Mouse (Mus musculus) midbrain, embryonic 13.5 days (tissue): ENCODE measurements around the gene Cops7b. TPM values are rescaled to one million over a fixed set of nuclear protein-coding genes. Genes with fewer than 3 reads are reported as not detected.

Source experiments
- ATAC-seq: fragments of 200-750 bp; cut with Nextera tagmentation; 2 replicates; pipeline ENCODE4 v1.8.0; 2017; ENCODE audit warnings: mild to moderate bottlenecking, moderate TSS enrichment, moderate library complexity
- H3K27ac ChIP-seq: fragments of 300-500 bp; sonication (generic); 2 replicates; pipeline ENCODE4 v1.5.1; 2015; ENCODE audit warnings: inconsistent platforms, mild to moderate bottlenecking, moderate library complexity
- H3K27me3 ChIP-seq: fragments of 300-500 bp; sonication (generic); 2 replicates; pipeline ENCODE4 v1.6.1; 2015; ENCODE audit warnings: mild to moderate bottlenecking, inconsistent platforms
- H3K36me3 ChIP-seq: fragments of 300-500 bp; sonication (generic); 2 replicates; pipeline ENCODE4 v1.6.1; 2015; ENCODE audit warnings: mild to moderate bottlenecking, inconsistent platforms
- H3K4me1 ChIP-seq: fragments of 300-500 bp; sonication (generic); replicated peaks from 2 replicates; pipeline ENCODE4 v1.6.1; 2015; ENCODE audit warnings: inconsistent platforms
- H3K4me2 ChIP-seq: fragments of 300-500 bp; sonication (generic); replicated peaks from 2 replicates; pipeline ENCODE4 v1.6.1; 2015; ENCODE audit warnings: moderate library complexity, mild to moderate bottlenecking, inconsistent platforms
- H3K4me3 ChIP-seq: fragments of 300-500 bp; sonication (generic); replicated peaks from 2 replicates; pipeline ENCODE4 v1.5.1; 2015; ENCODE audit warnings: mild to moderate bottlenecking, inconsistent platforms
- H3K9ac ChIP-seq: fragments of 300-500 bp; sonication (generic); replicated peaks from 2 replicates; pipeline ENCODE4 v1.6.1; 2015; ENCODE audit warnings: mild to moderate bottlenecking, inconsistent platforms
- H3K9me3 ChIP-seq: fragments of 300-500 bp; sonication (generic); 2 replicates; pipeline ENCODE4 v1.6.1; 2016; ENCODE audit warnings: mild to moderate bottlenecking, inconsistent platforms
- WGBS: fragments of 180-500 bp; shearing (Covaris S2); methylation state at CpG from one replicate; pipeline ENCODE4 v1.1.7; 2015; 5-methylcytosine and 5-hydroxymethylcytosine counted together
- polyA plus RNA-seq: library from polyadenylated mRNA; unstranded; fragments of >200 nt; fragmentation: Nextera tagmentation; extraction: Ambion mirVana; gene quantifications from 2 replicates; pipeline ENCODE4 v1.2.1, GENCODE M21; 2015

Cops7b gene
- polyA plus RNA-seq, 1 experiment from 2014 or later = 70.2 TPM

DNA sequence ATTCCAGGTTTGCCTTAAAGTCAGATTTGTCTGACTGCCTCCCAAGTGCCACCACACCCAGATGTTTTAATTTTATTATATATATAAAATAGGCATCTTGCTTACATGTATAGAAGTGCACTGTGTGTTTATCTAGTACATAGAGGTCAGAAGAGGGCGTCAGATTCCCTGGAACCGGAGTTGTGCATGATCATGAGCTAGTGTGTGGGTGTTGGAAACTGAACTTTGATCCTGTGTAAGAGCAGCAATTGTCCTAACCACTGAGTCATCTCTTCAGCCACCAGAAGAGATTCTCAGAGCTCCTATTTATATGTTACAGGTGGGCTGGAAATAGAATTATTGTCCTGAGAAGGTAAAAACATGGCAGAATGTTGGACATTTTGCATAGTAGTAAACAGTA lies 17.4 kb downstream of the Cops7b start:
- ATAC-seq = no peak
- H3K36me3 ChIP-seq = peaks cover 82% of the 10 kb centered on the region
- WGBS = 83% methylated on average over 2 of the region's 2 CpGs

DNA sequence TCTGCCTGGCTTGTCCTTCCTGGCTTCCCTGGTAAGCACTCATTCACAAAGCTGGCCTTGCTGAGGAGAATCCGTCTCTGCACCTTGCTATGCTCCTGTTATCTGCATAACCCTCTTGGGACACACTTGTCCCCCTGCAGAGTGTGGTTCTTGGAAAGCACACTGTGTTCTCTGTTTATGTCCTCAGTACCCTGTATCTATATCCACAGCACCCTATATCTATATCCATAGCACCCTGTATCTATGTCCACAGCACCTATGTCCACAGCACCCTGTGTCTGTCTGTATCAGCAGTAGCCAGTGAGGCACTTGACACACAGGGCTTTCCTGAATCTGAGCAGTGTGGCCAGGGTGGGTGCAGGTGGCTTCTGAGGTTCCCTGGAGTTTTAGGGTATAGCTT lies 28.2 kb downstream of the Cops7b start:
- ATAC-seq = no peak
- H3K4me2 ChIP-seq = no peak overlapping the region
- 75% methylated on average over 1 of the region's 1 CpGs for WGBS

More for the DNA sequence above, 17.4 kb downstream of the Cops7b start:
- H3K27me3 ChIP-seq = no peaks in the 10 kb centered on the region
- H3K4me3 ChIP-seq = no peak overlapping the region
- no peak overlapping the region for H3K4me2 ChIP-seq
- H3K27ac ChIP-seq = no peak overlapping the region
- H3K9me3 ChIP-seq = no peaks in the 10 kb centered on the region
- no peak overlapping the region for H3K9ac ChIP-seq
- no peaks in the 10 kb centered on the region for H3K4me1 ChIP-seq

GRCm38 (mm10) chr1:86612081-86612480 lies 29.4 kb downstream of the Cops7b start:
- Histone ChIP-seq H3K9ac (no peak overlapping the region), H3K9me3 (no peaks in the 10 kb centered on the region), H3K4me1 (no peaks in the 10 kb centered on the region), H3K36me3 (peaks cover 36% of the 10 kb centered on the region), H3K27ac (no peak overlapping the region), H3K4me3 (no peak overlapping the region), H3K27me3 (no peaks in the 10 kb centered on the region), H3K4me2 (no peak overlapping the region)
- 77% methylated on average over 1 of the region's 1 CpGs for WGBS
- no peak for ATAC-seq

More for the DNA sequence above, 28.2 kb downstream of the Cops7b start:
- Histone ChIP-seq H3K27me3 (no peaks in the 10 kb centered on the region), H3K9ac (no peak overlapping the region), H3K4me3 (no peak overlapping the region), H3K9me3 (no peaks in the 10 kb centered on the region), H3K27ac (no peak overlapping the region), H3K4me1 (no peaks in the 10 kb centered on the region), H3K36me3 (peaks cover 44% of the 10 kb centered on the region)

DNA sequence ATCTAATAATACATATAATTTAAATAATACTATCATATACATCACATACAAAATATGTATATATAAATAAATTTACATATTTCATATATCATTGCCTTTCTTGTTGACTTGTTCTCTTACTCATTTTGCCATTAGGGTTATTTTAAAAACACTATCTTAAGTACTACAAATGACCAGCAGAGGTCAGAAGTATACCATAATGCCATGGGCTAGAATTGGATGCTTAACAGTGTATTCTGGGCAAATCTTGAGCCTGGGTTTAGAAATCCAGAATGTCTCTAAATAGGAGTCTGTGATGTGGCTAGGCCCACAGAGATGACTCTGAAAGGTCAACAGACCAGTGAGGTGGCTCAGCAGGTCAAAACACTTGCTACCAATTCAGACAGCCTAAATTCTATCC lies 31.6 kb downstream of the Cops7b start:
- no peaks in the 10 kb centered on the region for H3K4me1 ChIP-seq
- H3K27me3 ChIP-seq = no peaks in the 10 kb centered on the region
- peaks cover 22% of the 10 kb centered on the region for H3K36me3 ChIP-seq
- ATAC-seq = peak; percentile 48; the same call in 1 of the 2 replicates
- no peak overlapping the region for H3K4me2 ChIP-seq
- no peaks in the 10 kb centered on the region for H3K9me3 ChIP-seq
- H3K9ac ChIP-seq = no peak overlapping the region
- no peak overlapping the region for H3K27ac ChIP-seq
- no peak overlapping the region for H3K4me3 ChIP-seq

- no peaks in the 10 kb centered on the region for H3K9me3 ChIP-seq
- H3K4me3 ChIP-seq = no peak overlapping the region
- no peaks in the 10 kb centered on the region for H3K36me3 ChIP-seq
- no peak overlapping the region for H3K9ac ChIP-seq
- WGBS = 60% methylated on average over 10 of the region's 10 CpGs
- no peak overlapping the region for H3K27ac ChIP-seq
- no peaks in the 10 kb centered on the region for H3K27me3 ChIP-seq
- H3K4me2 ChIP-seq = no peak overlapping the region
- ATAC-seq = no peak
- H3K4me1 ChIP-seq = no peaks in the 10 kb centered on the region
Measured at GRCm38 (mm10) chr1:86618454-86619125, 35.9 kb downstream of the Cops7b start.

GRCm38 (mm10) chr1:86622296-86622695 lies 39.6 kb downstream of the Cops7b start:
- H3K9ac ChIP-seq = no peak overlapping the region
- H3K36me3 ChIP-seq = no peaks in the 10 kb centered on the region
- no peaks in the 10 kb centered on the region for H3K4me1 ChIP-seq
- WGBS = 63% methylated on average over 2 of the region's 2 CpGs
- no peak overlapping the region for H3K4me3 ChIP-seq
- H3K27me3 ChIP-seq = no peaks in the 10 kb centered on the region
- H3K9me3 ChIP-seq = no peaks in the 10 kb centered on the region
- no peak overlapping the region for H3K27ac ChIP-seq
- no peak overlapping the region for H3K4me2 ChIP-seq
- no peak for ATAC-seq

GRCm38 (mm10) chr1:86623001-86624000 lies 40.6 kb downstream of the Cops7b start:
- ATAC-seq = no peak
- no peaks in the 10 kb centered on the region for H3K27me3 ChIP-seq
- H3K4me1 ChIP-seq = no peaks in the 10 kb centered on the region
- no peak overlapping the region for H3K9ac ChIP-seq
- no peak overlapping the region for H3K4me3 ChIP-seq
- 72% methylated on average over 16 of the region's 16 CpGs for WGBS
- no peaks in the 10 kb centered on the region for H3K9me3 ChIP-seq
- no peak overlapping the region for H3K27ac ChIP-seq
- no peak overlapping the region for H3K4me2 ChIP-seq
- no peaks in the 10 kb centered on the region for H3K36me3 ChIP-seq

DNA sequence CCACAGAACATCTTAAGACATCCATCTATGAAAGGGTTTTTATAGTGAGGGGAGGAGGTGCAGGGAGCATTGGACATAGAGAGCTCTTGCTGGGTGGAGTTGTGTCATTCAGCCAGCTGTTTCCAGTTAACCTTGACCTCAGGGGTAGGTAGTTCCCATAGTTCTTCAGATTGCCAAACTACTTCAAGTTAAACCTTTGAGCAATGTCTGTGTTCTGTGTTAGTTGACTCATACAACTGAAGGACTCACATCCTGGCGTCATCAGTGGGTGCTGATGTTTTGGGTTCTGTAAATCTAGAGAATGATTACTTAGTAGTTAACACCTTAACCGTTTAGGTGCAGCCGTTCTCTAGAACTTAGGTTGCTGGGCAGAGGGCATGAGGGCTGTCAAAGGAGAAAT lies 45.6 kb downstream of the Cops7b start:
- no peak overlapping the region for H3K4me2 ChIP-seq
- no peak overlapping the region for H3K4me3 ChIP-seq
- H3K27ac ChIP-seq = no peak overlapping the region
- ATAC-seq = no peak
- 94% methylated on average over 3 of the region's 3 CpGs for WGBS
- H3K4me1 ChIP-seq = no peaks in the 10 kb centered on the region; the same call in 1 of the 2 replicates
- no peaks in the 10 kb centered on the region for H3K9me3 ChIP-seq
- no peak overlapping the region for H3K9ac ChIP-seq
- no peaks in the 10 kb centered on the region for H3K27me3 ChIP-seq
- no peaks in the 10 kb centered on the region for H3K36me3 ChIP-seq

DNA sequence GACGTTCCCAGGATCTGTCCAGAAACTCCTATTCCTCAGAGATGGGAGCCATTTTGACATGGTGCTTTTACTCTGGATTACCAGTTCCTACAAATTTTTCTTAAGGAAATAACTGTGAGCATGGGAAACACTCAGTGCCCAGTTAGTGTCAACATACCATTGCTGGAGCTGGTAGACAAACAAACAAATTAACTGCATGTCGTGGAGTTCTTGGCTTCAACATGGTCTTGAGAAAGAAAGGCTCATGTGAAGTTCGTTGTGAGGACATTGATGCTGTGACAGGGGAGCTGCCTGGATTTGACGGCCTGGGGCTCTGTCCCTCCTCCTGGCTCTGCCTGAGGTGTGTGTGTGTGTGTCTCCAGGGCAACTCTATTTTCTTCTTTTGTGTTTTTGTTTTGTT lies 47.2 kb downstream of the Cops7b start:
- 56% methylated on average over 4 of the region's 4 CpGs for WGBS
- Histone ChIP-seq H3K9me3 (no peaks in the 10 kb centered on the region), H3K4me2 (no peak overlapping the region), H3K36me3 (no peaks in the 10 kb centered on the region), H3K27me3 (no peaks in the 10 kb centered on the region), H3K27ac (no peak overlapping the region), H3K4me1 (peaks cover 8% of the 10 kb centered on the region), H3K9ac (no peak overlapping the region), H3K4me3 (no peak overlapping the region)
- no peak for ATAC-seq

DNA sequence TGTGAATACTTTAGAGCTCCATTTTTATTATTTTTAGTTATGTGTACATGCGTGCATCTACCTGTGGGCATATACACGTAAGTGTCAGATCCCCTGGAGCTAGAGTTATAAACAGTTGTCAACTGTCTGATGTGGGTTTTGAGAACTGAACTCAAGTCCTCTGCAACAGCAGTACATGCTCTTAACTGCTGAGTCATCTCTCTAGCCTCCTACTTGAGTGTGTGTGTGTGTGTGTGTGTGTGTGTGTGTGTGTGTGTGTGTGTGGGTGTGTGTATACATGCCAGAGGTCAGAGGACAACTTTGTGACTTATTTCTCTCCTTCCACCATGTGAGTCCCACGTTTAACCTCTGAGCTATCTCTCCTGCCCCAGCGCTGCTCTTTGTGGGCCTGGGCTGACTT lies 47.8 kb downstream of the Cops7b start:
- Histone ChIP-seq H3K4me3 (no peak overlapping the region), H3K9ac (no peak overlapping the region), H3K27me3 (no peaks in the 10 kb centered on the region), H3K36me3 (no peaks in the 10 kb centered on the region), H3K9me3 (no peaks in the 10 kb centered on the region), H3K4me1 (peaks cover 8% of the 10 kb centered on the region), H3K27ac (no peak overlapping the region), H3K4me2 (no peak overlapping the region)
- ATAC-seq = no peak
- WGBS = 81% methylated on average over 4 of the region's 4 CpGs

DNA sequence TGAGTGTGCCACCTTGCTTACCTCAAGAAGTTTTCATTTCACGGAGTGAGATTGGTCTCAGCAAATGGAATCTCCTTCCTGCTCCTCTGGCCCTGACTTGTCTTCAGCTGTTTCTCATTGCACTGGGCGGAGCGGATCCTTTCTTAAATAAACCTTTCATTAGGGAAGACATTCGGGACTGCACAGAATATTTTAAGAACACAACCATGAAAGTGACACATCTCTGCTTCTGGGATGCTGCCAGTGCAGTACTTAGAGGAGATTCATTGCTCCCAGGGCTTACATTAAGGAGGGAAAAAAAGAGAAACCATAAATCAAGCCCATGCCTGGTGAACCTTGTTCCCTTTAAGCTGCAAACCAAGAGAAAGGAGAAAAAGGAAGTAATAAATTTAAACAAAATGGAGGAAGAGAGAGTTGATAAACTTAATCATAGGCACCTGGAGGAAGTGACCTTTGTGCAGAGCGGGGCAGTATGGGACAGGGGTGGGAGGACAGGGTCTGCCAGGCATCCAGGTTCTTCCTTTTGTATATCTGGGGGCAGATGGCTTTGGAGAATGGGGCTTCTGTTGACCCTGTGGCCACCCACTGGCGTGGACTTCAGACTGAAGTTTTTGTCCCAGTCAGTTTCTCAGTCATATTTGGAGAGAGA lies 50.2 kb downstream of the Cops7b start:
- Histone ChIP-seq H3K9ac (no peak overlapping the region), H3K36me3 (no peaks in the 10 kb centered on the region), H3K4me2 (no peak overlapping the region), H3K4me3 (no peak overlapping the region), H3K27ac (no peak overlapping the region), H3K27me3 (no peaks in the 10 kb centered on the region), H3K9me3 (no peaks in the 10 kb centered on the region), H3K4me1 (peaks cover 8% of the 10 kb centered on the region)
- ATAC-seq = no peak
- WGBS = 73% methylated on average over 6 of the region's 6 CpGs

GRCm38 (mm10) chr1:86633434-86633833 lies 50.7 kb downstream of the Cops7b start:
- Histone ChIP-seq H3K27me3 (no peaks in the 10 kb centered on the region), H3K27ac (no peak overlapping the region), H3K4me2 (no peak overlapping the region), H3K36me3 (no peaks in the 10 kb centered on the region), H3K9ac (no peak overlapping the region), H3K4me3 (no peak overlapping the region), H3K4me1 (peaks cover 8% of the 10 kb centered on the region), H3K9me3 (no peaks in the 10 kb centered on the region)
- no peak for ATAC-seq
- WGBS = 45% methylated on average over 3 of the region's 3 CpGs
